Mouse (Mus musculus) E14TG2a.4 (cell line): ENCODE measurements at regions not wholly inside any gene's neighbourhood (a gene's known extent, or its start where the extent isn't known, plus 50 kb on each side); places are given as distances from the start of the nearest gene placed in this dataset.
A peak's percentile ranks its signal among the peaks of the same experiment; 100 is the strongest.

ENCODE experiments used
- H3K27me3 ChIP-seq: 2 replicates; pipeline ENCODE4 v1.6.1; 2014; ENCODE audit warnings: low read length, control low read depth; ENCODE audit not compliant: insufficient read depth
- H3K36me3 ChIP-seq: 2 replicates; pipeline ENCODE4 v1.6.1; 2014; ENCODE audit warnings: low read length, control low read depth; ENCODE audit not compliant: insufficient read depth
- H3K4me1 ChIP-seq: replicated peaks from 2 replicates; pipeline ENCODE4 v1.6.1; 2014; ENCODE audit warnings: low read depth, low read length, control low read depth
- H3K4me3 ChIP-seq: replicated peaks from 2 replicates; pipeline ENCODE4 v1.5.1; 2014; ENCODE audit warnings: mild to moderate bottlenecking, low read length
- H3K9me3 ChIP-seq: 2 replicates; pipeline ENCODE4 v1.6.1; 2014; ENCODE audit warnings: low read length, control low read depth
- CTCF ChIP-seq: conservative IDR thresholded peaks from 2 replicates; pipeline ENCODE4 v1.5.1; 2014; ENCODE audit warnings: low read length
- NANOG ChIP-seq: IDR thresholded peaks from 2 replicates; pipeline ENCODE4 v1.6.1; 2014; ENCODE audit warnings: borderline replicate concordance, low read length, mixed read lengths
- POU5F1 ChIP-seq: IDR thresholded peaks from 2 replicates; pipeline ENCODE4 v1.6.1; 2014; ENCODE audit warnings: low read length, borderline replicate concordance

GRCm38 (mm10) chr13:78656196-78656595, 456.6 kb upstream of the Nr2f1 start:
- TF ChIP-seq CTCF (no peak), NANOG (no peak)
- Histone ChIP-seq H3K36me3 (no peaks in the 10 kb centered on the region), H3K4me3 (no peak overlapping the region), H3K9me3 (no peaks in the 10 kb centered on the region), H3K4me1 (no peaks in the 10 kb centered on the region), H3K27me3 (no peaks in the 10 kb centered on the region)

- no peaks in the 10 kb centered on the region for H3K27me3 ChIP-seq
- H3K9me3 ChIP-seq = no peaks in the 10 kb centered on the region
- TF ChIP-seq POU5F1 = no peak
- no peak for TF ChIP-seq CTCF
- TF ChIP-seq NANOG = no peak
- no peak overlapping the region for H3K4me3 ChIP-seq
- H3K4me1 ChIP-seq = no peaks in the 10 kb centered on the region
- no peaks in the 10 kb centered on the region for H3K36me3 ChIP-seq
Measured at GRCm38 (mm10) chr13:78650824-78651223, 451.3 kb upstream of the Nr2f1 start.

- Histone ChIP-seq H3K4me3 (no peak overlapping the region), H3K4me1 (no peaks in the 10 kb centered on the region), H3K36me3 (no peaks in the 10 kb centered on the region), H3K9me3 (no peaks in the 10 kb centered on the region), H3K27me3 (no peaks in the 10 kb centered on the region)
- TF ChIP-seq NANOG (no peak), POU5F1 (no peak), CTCF (no peak)
Measured at GRCm38 (mm10) chr13:78644556-78644955, 445.0 kb upstream of the Nr2f1 start.

- Histone ChIP-seq H3K36me3 (no peaks in the 10 kb centered on the region), H3K4me3 (no peak overlapping the region)
Measured at GRCm38 (mm10) chr13:78643023-78643422, 443.5 kb upstream of the Nr2f1 start.

GRCm38 (mm10) chr13:78642443-78642729, 442.8 kb upstream of the Nr2f1 start:
- Histone ChIP-seq H3K36me3 (no peaks in the 10 kb centered on the region), H3K27me3 (no peaks in the 10 kb centered on the region), H3K9me3 (no peaks in the 10 kb centered on the region), H3K4me1 (no peaks in the 10 kb centered on the region), H3K4me3 (no peak overlapping the region)
- no peak for TF ChIP-seq POU5F1

More at GRCm38 (mm10) chr13:78643023-78643422, 443.5 kb upstream of the Nr2f1 start:
- H3K4me1 ChIP-seq = no peaks in the 10 kb centered on the region
- TF ChIP-seq CTCF = no peak
- TF ChIP-seq NANOG = no peak
- no peak for TF ChIP-seq POU5F1
- no peaks in the 10 kb centered on the region for H3K9me3 ChIP-seq
- no peaks in the 10 kb centered on the region for H3K27me3 ChIP-seq

- TF ChIP-seq CTCF (no peak), POU5F1 (no peak), NANOG (no peak)
- H3K27me3 ChIP-seq = no peaks in the 10 kb centered on the region
- no peaks in the 10 kb centered on the region for H3K36me3 ChIP-seq
- no peaks in the 10 kb centered on the region for H3K4me1 ChIP-seq
- H3K4me3 ChIP-seq = no peak overlapping the region
- no peaks in the 10 kb centered on the region for H3K9me3 ChIP-seq
Measured at GRCm38 (mm10) chr13:78641687-78642442, 442.3 kb upstream of the Nr2f1 start.

GRCm38 (mm10) chr13:78640340-78640739, 440.8 kb upstream of the Nr2f1 start:
- H3K27me3 ChIP-seq = no peaks in the 10 kb centered on the region
- H3K36me3 ChIP-seq = no peaks in the 10 kb centered on the region
- no peak overlapping the region for H3K4me3 ChIP-seq
- no peaks in the 10 kb centered on the region for H3K9me3 ChIP-seq
- TF ChIP-seq CTCF (peak; percentile 70), POU5F1 (no peak)
- no peaks in the 10 kb centered on the region for H3K4me1 ChIP-seq

GRCm38 (mm10) chr13:78638462-78638861, 438.9 kb upstream of the Nr2f1 start:
- no peaks in the 10 kb centered on the region for H3K36me3 ChIP-seq
- H3K4me1 ChIP-seq = no peaks in the 10 kb centered on the region
- H3K9me3 ChIP-seq = no peaks in the 10 kb centered on the region
- no peak overlapping the region for H3K4me3 ChIP-seq
- TF ChIP-seq CTCF = no peak
- TF ChIP-seq POU5F1 = no peak
- no peak for TF ChIP-seq NANOG
- H3K27me3 ChIP-seq = no peaks in the 10 kb centered on the region

- TF ChIP-seq POU5F1 (no peak), NANOG (no peak), CTCF (no peak)
- H3K4me3 ChIP-seq = no peak overlapping the region
- H3K27me3 ChIP-seq = no peaks in the 10 kb centered on the region
- no peaks in the 10 kb centered on the region for H3K4me1 ChIP-seq
- no peaks in the 10 kb centered on the region for H3K9me3 ChIP-seq
- H3K36me3 ChIP-seq = no peaks in the 10 kb centered on the region
Measured at GRCm38 (mm10) chr13:78631609-78632008, 432.1 kb upstream of the Nr2f1 start.
